Mouse (Mus musculus) CH12F3 (cell line): ENCODE results near the gene Fezf1.

Experiments used
- in situ Hi-C: fragments of 300-500 bp; cut with MboI; formaldehyde crosslinking; loops from 2 replicates; pipeline ENCODE4 v1.14.3; 2020; ENCODE audit warnings: low sequenced_read_pairs

Fezf1 gene

GRCm38 (mm10) chr6:23248313-23249052, at the start of gene Fezf1:
Gene Fezf1, minus strand, starts transcription at chr6:23248362.
- in situ Hi-C loops, result no loop called here

- in situ Hi-C loops, result no loop called here
These were observed 46.5 kb upstream of the Fezf1 start for GRCm38 (mm10) chr6:23294685-23295084.

- in situ Hi-C loops, result no loop called here
These were observed 40.6 kb upstream of the Fezf1 start for GRCm38 (mm10) chr6:23288752-23289151.

GRCm38 (mm10) chr6:23281514-23281820, 33.3 kb upstream of the Fezf1 start:
- in situ Hi-C loops, result no loop called here

- in situ Hi-C loops, result no loop called here
These were observed 32.8 kb upstream of the Fezf1 start for GRCm38 (mm10) chr6:23280811-23281513.

- in situ Hi-C loops, result no loop called here
These were observed 25.3 kb upstream of the Fezf1 start for GRCm38 (mm10) chr6:23273483-23273882.

- in situ Hi-C loops, result no loop called here
These were observed 24.8 kb upstream of the Fezf1 start for GRCm38 (mm10) chr6:23272979-23273378.

- in situ Hi-C loops, result no loop called here
These were observed 24.4 kb upstream of the Fezf1 start for GRCm38 (mm10) chr6:23272542-23272941.

- in situ Hi-C loops, result no loop called here
These were observed 12.5 kb upstream of the Fezf1 start for GRCm38 (mm10) chr6:23260738-23261050.

- in situ Hi-C loops, result no loop called here
These were observed 12.0 kb upstream of the Fezf1 start for GRCm38 (mm10) chr6:23260016-23260737.

GRCm38 (mm10) chr6:23257981-23258380, 9.8 kb upstream of the Fezf1 start:
- in situ Hi-C loops, result no loop called here

- in situ Hi-C loops, result no loop called here
These were observed 7.0 kb upstream of the Fezf1 start for GRCm38 (mm10) chr6:23255161-23255560.

GRCm38 (mm10) chr6:23254644-23255043, 6.5 kb upstream of the Fezf1 start:
- in situ Hi-C loops, result no loop called here

- in situ Hi-C loops, result no loop called here
These were observed 5.5 kb upstream of the Fezf1 start for GRCm38 (mm10) chr6:23253353-23254311.

GRCm38 (mm10) chr6:23252196-23253135, 4.3 kb upstream of the Fezf1 start:
- in situ Hi-C loops, result no loop called here

- in situ Hi-C loops, result no loop called here
These were observed 3.3 kb upstream of the Fezf1 start for GRCm38 (mm10) chr6:23251431-23251830.

- in situ Hi-C loops, result no loop called here
These were observed 2.3 kb upstream of the Fezf1 start for GRCm38 (mm10) chr6:23250288-23250955.

GRCm38 (mm10) chr6:23249616-23250287, 1.6 kb upstream of the Fezf1 start:
- in situ Hi-C loops, result no loop called here

GRCm38 (mm10) chr6:23249053-23249401, 865 bp upstream of the Fezf1 start:
- in situ Hi-C loops, result no loop called here
